Mouse (Mus musculus): ENCODE measurements around the gene Slc35e2.
"Not testable (repeated sequence)": the region's sequence is repeated elsewhere in the genome, so short reads cannot be mapped to it uniquely, and the experiment has no call there.

Slc35e2 gene

DNA sequence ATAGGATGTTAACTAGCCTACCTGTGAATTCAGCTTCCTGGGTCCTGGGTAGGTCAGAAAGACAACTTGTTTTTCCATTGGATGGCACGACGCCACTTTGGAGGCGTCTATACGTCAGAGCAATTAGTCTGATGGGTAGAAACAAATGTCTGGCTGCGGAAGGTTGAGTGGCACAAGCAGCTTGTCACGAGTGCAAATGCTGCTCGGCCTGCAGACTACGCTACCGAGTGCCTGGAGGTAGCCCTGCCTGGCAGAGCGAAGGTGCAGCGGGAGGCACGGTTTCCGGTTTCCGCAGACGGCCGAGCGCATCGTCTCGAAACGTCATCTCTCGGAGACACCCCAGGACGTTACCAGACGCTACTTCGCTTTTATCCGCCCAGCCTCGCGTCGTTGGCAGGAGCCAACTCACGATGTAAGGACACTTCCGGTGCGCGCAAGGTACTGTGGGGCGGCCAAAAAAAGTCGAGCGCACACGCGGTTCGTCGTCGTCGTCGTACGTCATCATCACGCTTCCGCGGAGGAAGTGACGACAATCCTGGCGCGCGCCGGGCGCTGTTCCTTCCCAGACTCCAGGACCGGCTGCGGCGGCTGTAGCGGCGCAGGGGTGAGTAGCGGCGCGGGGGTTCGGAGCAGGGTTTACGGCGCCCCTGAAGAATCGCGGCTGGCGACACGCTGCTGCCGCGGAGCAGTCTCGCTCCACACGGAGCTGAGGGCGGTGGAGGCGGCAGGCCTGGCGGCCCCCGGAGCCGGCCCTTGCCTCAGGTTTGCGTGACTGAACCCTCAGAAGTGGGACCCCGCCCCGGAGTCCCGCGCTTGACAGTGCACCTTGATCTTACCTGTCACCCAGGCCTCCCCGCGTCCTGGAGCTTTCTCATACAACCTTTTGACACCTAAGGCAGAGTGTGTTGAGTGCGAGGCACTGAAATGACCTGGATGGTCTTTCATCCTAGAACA lies 23.4 kb downstream of the Slc35e2 start, which contains the start of gene Cdk11b:
Gene Cdk11b (plus strand): TSS at position 517 of the 954 bp plus-strand sequence.
- peak; percentile 97 to 98 for DNase-seq (ENCODE audit: inconsistent age in 2 of 2, low spot score in 1 of 2)

- DNase-seq (ENCODE audit: inconsistent age in 2 of 2, low spot score in 1 of 2), result no peak
Observed at GRCm38 (mm10) chr4:155630267-155630666, 29.1 kb downstream of the Slc35e2 start.

- DNase-seq (ENCODE audit: inconsistent age in 2 of 2, low spot score in 1 of 2), result no peak
Observed at GRCm38 (mm10) chr4:155635766-155636499, 34.7 kb downstream of the Slc35e2 start.

GRCm38 (mm10) chr4:155643531-155643930 lies 42.3 kb downstream of the Slc35e2 start:
- no peak for DNase-seq (ENCODE audit: inconsistent age in 2 of 2, low spot score in 1 of 2)

DNA sequence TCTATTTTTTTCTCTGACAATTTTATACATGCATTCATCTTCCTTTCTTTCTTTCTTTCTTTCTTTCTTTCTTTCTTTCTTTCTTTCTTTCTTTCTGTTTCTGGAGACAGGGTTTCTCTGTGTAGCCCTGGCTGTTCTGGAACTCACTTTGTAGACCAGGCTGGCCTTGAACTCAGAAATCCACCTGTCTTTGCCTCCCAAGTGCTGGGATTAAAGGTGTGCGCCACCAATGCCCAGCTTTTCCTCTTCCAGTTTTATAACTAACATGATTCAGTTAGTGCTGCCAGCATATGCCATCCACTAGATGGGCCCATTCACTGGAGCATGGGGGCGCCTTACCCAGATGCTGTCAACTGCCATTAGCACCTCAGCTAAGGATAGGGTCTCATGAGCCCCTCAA lies 44.1 kb downstream of the Slc35e2 start, which contains the start of gene Gm10563:
Gene Gm10563 (minus strand): TSS at position 101 of the 400 bp plus-strand sequence.
- not testable (repeated sequence) for DNase-seq (ENCODE audit: inconsistent age in 2 of 2, low spot score in 1 of 2)

GRCm38 (mm10) chr4:155645721-155646120 lies 44.5 kb downstream of the Slc35e2 start:
- DNase-seq (ENCODE audit: inconsistent age in 2 of 2, low spot score in 1 of 2), result no peak

DNA sequence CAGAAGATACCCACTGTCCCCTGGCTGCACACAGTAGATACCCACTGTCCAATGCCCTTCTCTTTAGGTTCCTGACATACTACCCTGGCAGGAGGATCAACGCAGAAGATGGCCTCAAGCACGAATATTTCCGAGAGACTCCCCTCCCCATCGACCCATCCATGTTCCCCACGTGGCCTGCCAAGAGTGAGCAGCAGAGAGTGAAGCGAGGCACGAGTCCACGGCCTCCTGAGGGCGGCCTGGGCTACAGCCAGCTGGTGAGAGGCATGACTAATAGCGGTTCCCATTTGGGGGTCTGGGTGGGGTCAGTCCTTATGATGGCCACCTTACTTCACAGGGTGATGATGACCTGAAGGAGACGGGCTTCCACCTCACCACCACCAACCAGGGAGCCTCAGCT lies 48.1 kb downstream of the Slc35e2 start:
- DNase-seq (ENCODE audit: inconsistent age in 2 of 2, low spot score in 1 of 2), result no peak

DNA sequence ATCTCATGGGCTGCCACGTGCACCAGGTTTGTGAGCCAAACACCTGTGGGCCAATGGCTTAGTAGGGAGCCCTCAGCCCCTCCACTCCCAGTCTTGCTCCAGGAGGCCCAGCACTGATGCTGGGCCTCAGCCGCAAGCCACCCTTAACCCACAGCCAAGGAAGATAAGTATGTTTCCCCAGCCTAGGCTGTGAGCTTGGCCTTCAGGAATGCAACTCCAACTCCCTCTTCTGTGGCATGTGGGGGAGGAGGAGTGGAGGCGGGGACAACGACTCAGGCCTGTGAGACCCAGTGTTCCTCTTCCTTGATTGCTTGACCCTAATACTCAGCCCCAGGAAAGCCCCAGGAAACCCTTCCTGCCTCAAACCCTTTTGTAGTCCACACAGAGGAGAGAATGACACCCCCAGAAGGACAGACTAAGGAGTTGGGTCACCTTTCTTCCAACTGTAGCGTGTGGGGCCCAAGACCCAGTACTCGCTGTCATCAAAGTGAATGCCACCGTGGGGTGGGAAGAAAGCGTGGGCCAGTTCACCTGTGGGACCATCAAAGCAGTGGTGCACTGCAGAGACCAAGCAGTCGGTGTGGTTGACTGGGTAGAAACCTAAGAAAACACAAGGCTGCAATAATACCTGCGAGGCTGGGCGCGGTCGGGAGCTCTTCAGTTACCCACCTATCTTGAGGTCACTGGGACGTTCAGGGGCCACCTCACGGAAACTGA lies 50.5 kb downstream of the Slc35e2 start:
- peak in 1 of 2 experiments; percentile 39 for DNase-seq (ENCODE audit: inconsistent age in 2 of 2, low spot score in 1 of 2)

DNA sequence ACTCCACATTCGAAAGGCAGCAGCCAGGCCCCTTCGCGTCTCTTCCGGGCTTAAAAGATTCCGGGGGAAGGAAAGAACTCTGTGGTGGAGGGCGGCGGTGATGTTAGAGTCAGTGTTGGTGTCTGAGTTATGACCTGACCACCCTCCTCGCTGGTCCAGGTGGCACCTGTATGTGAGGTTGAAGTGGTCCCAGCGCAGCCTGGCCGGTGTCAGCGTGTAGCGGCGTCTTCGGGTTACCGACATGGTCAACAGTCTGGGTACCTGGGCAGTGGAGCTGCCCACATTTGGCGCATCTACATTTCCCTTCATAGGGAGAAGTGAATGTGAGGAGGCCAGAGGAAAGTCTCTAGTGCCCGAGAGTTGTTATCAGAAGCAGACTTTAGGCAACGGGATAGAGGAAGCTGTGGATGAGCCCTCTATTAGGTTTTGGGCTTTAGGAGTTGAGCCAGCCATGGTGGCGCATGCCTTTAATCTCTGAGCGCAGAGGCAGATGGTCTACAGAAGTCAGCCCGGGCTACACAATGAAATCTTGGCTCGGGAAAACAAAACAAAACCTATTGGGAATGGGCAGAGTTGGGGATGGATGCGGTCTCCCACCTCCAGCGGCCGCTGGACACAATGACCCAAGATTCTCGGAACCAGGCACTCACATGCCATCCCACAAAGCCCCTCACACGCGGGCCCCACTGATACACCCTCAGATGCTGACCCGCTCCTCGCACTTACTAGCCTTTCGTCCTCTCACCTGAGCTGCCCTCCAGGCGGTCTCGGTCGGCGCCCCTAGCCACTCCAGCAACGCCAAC lies 51.3 kb downstream of the Slc35e2 start:
- peak in 1 of 2 experiments; percentile 31 for DNase-seq (ENCODE audit: inconsistent age in 2 of 2, low spot score in 1 of 2)

- DNase-seq (ENCODE audit: inconsistent age in 2 of 2, low spot score in 1 of 2), result peak in 1 of 2 experiments; percentile 61
Observed at GRCm38 (mm10) chr4:155653086-155653450, 51.9 kb downstream of the Slc35e2 start, which contains the start of gene Mmp23. Gene Mmp23, minus strand, starts transcription at chr4:155653384.

GRCm38 (mm10) chr4:155653451-155654182 lies 52.4 kb downstream of the Slc35e2 start:
- peak in 1 of 2 experiments; percentile 65 for DNase-seq (ENCODE audit: inconsistent age in 2 of 2, low spot score in 1 of 2)

DNA sequence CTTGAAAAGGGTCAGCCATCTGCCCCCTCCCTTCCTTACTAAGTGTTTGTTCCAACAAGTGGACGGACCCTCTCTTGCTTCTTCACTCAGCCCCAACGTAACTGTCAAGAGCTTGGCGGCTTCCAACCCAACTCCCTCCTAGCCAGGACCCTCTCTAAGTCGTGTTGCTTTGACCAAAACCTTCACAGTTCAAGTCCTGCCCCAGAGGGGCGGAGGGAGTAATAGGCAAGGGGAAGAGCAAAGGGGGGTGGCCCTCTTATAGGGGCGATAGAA lies 52.9 kb downstream of the Slc35e2 start:
- DNase-seq (ENCODE audit: inconsistent age in 2 of 2, low spot score in 1 of 2), result no peak

- DNase-seq (ENCODE audit: inconsistent age in 2 of 2, low spot score in 1 of 2), result no peak
Observed at GRCm38 (mm10) chr4:155654456-155655298, 53.5 kb downstream of the Slc35e2 start.

DNA sequence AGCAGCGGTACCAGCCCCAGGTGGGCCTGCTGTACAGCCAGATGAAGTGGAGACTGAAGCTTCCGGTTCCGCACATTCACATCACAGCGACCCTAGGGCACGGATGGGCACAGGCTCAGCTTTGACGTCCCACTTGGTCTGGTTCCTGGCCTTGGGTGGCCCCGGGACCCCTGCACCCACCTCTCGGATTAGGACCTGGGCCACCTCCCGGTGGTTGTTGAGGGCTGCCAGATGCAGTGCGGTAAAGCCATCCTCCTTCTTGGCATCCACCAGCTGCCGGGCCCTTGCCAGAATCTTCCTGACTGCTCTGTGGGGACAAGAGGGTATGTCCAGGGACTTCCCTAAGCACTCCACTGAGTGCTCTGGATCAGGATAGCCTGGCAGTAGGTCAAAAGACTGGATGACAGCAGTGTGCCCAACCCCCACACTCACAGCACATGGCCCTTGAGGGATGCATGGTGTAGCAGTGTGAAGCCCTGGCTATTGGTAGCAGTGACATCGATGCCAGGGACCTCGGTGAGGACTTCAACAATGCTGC lies 55.1 kb downstream of the Slc35e2 start:
- DNase-seq (ENCODE audit: inconsistent age in 2 of 2, low spot score in 1 of 2), result peak in 1 of 2 experiments; percentile 20

DNA sequence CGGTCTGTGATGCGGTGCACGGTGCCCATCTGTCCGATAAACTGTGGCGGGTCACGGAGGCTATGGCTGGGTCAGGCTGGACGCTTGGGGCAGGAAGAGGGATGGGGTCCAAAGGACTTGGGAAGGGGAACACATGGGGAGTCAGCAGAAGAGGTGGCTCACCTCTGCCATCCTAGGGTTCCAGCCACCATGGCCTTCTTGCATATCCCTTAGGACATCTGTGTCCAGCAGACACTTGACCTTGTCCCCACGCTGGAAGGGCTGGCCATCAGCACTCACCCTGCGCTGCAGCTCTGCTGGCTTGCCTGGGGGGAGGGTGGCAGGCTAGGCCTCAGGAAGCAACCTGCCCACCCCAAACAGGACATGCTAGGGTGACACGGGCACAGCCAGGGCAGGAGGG lies 57.7 kb downstream of the Slc35e2 start:
- no peak for DNase-seq (ENCODE audit: inconsistent age in 2 of 2, low spot score in 1 of 2)

DNA sequence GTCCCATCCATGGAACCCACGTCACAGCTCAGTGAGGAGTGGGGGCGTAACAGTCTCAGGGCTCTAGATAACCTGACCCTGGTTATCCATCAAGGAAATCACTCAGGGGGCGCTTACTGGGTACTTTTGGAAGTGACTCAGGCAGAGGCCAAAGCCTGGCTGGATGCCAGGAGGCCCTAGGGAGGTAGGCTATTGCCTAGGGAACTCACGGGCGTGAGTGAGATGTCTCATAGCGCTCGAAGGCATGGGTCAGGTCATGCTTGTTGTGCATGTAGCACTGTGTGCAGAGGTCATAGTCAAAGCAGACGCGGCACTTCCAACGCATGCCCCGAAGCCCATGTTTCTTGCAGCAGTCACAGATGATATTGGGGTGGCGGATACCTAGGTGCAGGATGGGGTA lies 59.4 kb downstream of the Slc35e2 start:
- peak in 1 of 2 experiments; percentile 74 for DNase-seq (ENCODE audit: inconsistent age in 2 of 2, low spot score in 1 of 2)

GRCm38 (mm10) chr4:155666903-155667302 lies 65.7 kb downstream of the Slc35e2 start:
- DNase-seq (ENCODE audit: inconsistent age in 2 of 2, low spot score in 1 of 2), result peak in 1 of 2 experiments; percentile 19
